Mouse (Mus musculus) gonadal fat pad, adult 2 months (tissue): ENCODE data around the gene Nox3. TPM values are rescaled to one million over a fixed set of nuclear protein-coding genes. Genes with fewer than 3 reads are reported as not detected.

Source experiments
- DNase-seq: peaks from one replicate; pipeline ENCODE4 v3.0.0-alpha.2; 2012; ENCODE audit warnings: low read depth
- polyA plus RNA-seq: library from polyadenylated mRNA; depleted of rRNA; stranded (reverse); fragments of >200 nt; gene quantifications from 2 replicates; pipeline ENCODE4 v1.2.3, GENCODE M21; 2012; rRNA removed

Gene Nox3
- not detected in 2 replicates for polyA plus RNA-seq

DNA sequence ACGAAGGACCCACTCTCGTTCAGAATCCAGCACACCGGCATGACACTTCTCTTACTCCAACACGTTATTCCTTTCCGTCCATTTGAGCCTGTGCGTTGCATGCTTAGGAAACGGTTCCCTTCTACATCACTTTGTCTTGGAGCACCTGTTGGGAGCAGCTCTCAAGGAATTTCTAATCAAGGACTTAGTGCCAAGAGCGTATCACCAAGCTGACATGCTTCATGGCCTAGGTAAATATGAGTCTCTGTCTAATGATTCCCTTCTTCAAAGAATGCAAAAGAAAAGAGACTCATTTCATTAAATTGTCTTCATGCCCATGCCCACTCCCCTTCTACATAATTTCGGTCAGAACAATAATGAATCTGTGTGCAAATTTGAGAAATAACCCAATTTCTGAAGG lies at the start of gene Nox3:
TSS of gene Nox3 (minus strand) at position 101 of the 400 bp plus-strand sequence.
- no peak for DNase-seq

DNA sequence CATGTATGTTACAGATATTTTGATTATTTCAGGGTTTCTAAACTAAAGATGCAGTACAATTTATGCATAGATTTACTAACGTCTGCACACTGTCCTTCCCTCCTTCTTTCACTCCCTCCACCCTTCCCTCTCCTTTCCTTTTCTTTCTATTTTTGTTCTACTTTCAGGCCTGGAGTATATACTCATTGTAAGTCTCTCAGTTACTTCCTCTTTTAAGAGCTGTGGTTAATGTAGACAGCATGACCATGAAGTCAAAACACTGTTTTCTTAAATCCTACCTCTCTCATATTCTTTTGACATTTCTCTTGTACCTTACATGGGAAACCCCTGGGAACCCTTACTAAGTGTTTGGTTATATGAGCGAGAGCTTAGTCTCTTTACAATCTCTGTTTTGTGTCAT lies 48.3 kb upstream of the Nox3 start:
- no peak for DNase-seq

DNA sequence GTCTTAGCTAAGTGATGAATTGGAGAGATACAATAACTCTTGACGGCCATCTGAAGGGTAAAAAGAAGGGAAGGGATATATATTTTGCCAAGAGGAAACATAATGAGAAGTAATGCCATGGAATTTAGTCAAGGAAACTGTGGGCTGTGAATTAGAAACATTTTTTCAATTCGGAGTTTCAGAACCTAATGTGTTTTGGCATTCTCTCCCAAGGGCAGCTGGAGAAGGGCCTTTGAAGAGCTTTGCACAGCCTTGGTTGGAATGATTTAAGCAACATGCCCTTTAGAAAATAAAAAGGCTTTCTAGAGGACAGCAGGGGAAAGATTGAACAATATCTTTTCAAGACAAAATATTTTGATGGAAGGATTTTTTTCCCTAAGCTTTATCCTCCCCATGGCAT lies 40.9 kb upstream of the Nox3 start:
- DNase-seq: no peak

GRCm38 (mm10) chr17:3734286-3734685 lies 38.2 kb upstream of the Nox3 start:
- no peak for DNase-seq

DNA sequence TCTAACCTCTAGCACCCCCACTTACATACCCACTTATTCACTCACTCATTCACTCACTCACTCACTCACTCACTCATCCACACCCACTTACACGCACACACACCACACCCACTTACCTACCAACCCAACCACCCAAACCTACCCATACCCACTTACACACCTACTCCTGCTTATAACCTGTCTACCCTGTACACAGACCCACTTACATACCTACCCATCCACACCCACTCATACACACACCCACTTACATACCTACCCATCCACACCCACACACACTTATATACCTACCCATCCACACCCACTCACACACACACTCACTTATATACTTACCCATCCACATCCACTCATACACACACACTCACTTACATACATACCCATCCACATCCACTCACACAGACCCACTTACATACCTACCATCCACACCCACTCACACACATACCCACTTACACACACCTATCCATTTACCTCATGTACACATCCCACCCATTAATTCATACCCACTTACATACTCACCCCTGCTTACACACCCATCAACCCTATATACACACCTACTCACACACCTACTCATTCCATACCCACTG lies 9.4 kb upstream of the Nox3 start:
- DNase-seq: no peak

GRCm38 (mm10) chr17:3702320-3702719 lies 6.3 kb upstream of the Nox3 start:
- DNase-seq: no peak

GRCm38 (mm10) chr17:3692817-3693216 lies 3.2 kb downstream of the Nox3 start:
- DNase-seq: no peak

- DNase-seq: no peak
Observed at GRCm38 (mm10) chr17:3690499-3691258, 5.4 kb downstream of the Nox3 start.

DNA sequence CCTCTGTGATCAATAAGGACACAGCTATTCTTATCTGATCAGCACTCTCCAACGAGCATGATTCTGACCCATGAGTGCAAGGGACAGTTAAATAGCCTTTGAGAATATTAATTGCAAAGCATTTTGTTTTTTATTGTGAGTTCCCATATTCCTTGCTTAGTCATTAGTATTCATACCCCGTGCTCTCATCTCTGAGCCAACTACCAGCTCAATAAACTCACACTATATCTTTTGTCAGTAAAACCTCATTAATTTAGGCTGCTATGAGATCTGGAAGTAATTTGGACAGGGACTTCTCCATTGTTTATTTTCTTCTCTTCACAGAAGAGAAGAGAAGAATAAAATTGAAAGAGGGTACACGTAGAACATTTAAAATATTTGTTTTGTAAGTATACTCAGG lies 12.4 kb downstream of the Nox3 start:
- no peak for DNase-seq

GRCm38 (mm10) chr17:3669226-3669625 lies 26.8 kb downstream of the Nox3 start:
- no peak for DNase-seq

DNA sequence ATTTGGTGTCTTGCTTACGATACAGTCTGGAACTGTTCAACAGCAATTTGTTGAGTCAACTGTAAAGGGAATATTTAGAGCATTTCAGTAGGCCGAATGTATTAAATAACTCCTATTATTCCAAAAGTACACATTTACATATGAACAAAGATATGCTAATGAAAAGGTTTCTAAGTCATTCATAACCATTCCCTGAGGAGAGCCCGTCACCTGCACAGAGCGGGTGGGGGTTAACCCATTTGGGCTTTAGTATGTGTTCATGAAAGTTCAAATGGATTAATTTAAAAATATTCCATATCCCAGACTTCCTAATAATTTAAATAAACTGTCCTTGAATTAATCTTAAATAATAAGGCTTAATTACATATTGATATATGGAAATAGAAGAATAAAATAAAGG lies 28.8 kb downstream of the Nox3 start:
- no peak for DNase-seq

GRCm38 (mm10) chr17:3665321-3665720 lies 30.7 kb downstream of the Nox3 start:
- no peak for DNase-seq

- no peak for DNase-seq
Observed at GRCm38 (mm10) chr17:3659497-3659896, 36.6 kb downstream of the Nox3 start.

GRCm38 (mm10) chr17:3650377-3650776 lies 45.7 kb downstream of the Nox3 start:
- DNase-seq: no peak

GRCm38 (mm10) chr17:3643582-3643981 lies 52.5 kb downstream of the Nox3 start:
- no peak for DNase-seq

- DNase-seq: no peak
Observed at GRCm38 (mm10) chr17:3641456-3641855, 54.6 kb downstream of the Nox3 start.

GRCm38 (mm10) chr17:3638757-3639156 lies 57.3 kb downstream of the Nox3 start:
- DNase-seq: no peak

DNA sequence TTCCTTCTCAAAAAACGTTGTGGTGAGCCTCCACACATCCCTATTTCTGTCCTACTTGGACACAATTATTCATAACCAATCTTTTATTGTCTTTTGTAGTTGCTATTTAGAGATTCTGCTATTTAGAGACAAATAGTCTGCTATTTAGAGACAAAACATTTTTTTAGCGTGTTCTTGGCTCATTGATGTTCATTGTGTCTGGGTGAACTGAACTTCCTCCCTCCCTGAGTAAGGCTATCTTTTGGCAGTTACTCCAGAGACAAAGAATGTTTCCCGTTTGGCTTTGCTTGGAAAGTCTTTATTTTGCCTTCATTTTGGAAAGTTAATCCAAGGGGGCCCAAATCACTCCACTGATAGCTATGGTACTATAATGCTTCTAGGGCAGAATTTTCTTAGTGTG lies 63.6 kb downstream of the Nox3 start:
- DNase-seq: no peak

DNA sequence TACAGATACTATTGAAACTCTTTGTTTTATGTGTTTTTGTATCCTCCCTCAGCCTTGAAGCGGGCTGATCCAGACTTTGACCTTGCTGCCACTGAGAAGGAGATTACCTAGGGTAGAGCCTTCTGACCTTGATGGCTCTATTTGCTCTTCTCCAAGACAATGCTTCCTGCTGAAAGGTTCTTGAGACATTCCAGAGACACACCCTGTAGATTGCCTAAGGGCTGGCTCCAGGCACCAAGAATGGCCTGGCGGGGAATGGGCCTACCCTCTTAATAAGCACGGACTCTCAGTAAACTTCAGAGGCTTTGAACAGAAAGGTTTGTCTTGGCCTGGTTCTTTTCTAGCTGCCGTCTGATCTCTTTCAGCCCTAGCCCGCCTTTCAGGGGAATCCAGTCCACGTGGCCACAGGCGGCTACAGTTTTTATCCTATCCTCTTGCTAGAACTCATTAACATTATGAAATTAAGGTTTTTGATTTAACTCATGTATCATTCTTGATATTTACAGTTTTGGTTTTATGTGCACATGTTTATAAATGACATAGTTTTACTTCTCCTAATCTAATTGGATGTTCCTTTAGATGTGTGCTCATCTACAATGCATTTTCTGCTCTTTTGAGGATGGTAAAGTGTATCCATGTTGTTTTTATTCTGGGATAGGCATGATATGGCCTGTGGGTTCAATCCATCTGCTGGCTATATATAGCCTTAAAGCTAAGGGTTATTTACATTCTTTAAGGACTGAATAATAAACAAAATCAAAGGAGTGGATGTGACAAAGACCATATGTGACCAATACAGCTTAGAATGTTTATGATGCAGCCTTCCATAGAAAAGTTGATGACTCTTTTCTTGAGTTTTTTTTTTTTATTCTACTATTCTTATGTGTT lies 79.5 kb downstream of the Nox3 start:
- no peak for DNase-seq

- no peak for DNase-seq
Observed at GRCm38 (mm10) chr17:3615553-3615952, 80.5 kb downstream of the Nox3 start.

- DNase-seq: no peak
Observed at GRCm38 (mm10) chr17:3611781-3612075, 84.3 kb downstream of the Nox3 start.

DNA sequence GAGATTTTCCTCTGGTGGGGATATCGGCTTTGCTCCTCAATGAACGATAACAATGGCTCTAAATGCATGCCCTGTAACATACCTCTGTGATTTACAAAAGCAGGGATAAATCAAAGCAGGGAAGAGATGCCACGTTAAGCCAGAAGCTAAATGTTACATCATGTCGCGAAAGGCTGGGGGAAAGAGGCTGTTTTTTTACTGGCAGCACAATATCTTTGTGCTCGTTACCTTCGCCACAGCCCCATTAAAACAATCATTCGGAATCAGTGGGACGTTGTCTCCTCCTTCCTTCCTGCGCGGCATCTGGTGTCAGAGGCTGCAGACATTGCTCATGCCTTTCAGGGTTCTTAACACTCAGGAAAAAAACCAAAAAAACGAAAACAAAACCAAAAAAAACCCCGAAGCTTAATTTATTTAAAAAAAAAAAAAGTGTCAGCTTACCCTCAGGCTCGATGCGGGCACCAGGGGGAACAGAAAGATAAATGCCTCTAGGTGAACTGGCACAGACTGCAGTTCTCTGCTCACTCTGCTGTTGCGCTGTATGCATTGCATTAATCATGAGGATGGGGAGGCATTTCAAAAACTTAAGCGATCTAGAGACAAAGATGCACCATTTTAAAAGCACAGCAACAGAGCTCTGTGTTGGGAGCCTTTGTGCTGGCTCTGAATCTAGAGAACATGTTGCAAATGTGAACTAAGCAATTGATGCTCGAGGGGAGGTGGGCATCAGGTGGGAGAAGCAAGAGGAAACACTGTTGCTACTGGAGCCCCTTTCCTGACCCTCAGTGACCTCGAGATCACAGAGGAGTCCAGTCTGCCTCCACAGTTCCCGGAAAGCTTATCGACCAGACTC lies 84.9 kb downstream of the Nox3 start:
- DNase-seq: no peak
